Mouse (Mus musculus) kidney, adult 2 months (tissue): Measurements from ENCODE around the gene Usp6nl. TPM values are rescaled to one million over a fixed set of nuclear protein-coding genes. Genes with fewer than 3 reads are reported as not detected.

Experiments
- DNase-seq: peaks from one replicate; pipeline ENCODE4 v3.0.0; 2021
- H3K27ac ChIP-seq: fragments of 200-500 bp; 2 replicates; pipeline ENCODE4 v1.5.1; 2012; ENCODE audit warnings: low read depth, low read length, control low read depth, inconsistent platforms; ENCODE audit not compliant: insufficient read depth
- H3K27me3 ChIP-seq: fragments of 200-500 bp; replicated peaks from 2 replicates; pipeline ENCODE4 v1.6.1; 2012; ENCODE audit warnings: mild to moderate bottlenecking, moderate library complexity, low read length, inconsistent platforms; ENCODE audit not compliant: control insufficient read depth, insufficient read depth
- H3K36me3 ChIP-seq: fragments of 200-500 bp; 2 replicates; pipeline ENCODE4 v1.6.1; 2012; ENCODE audit warnings: mild to moderate bottlenecking, moderate library complexity, low read length, inconsistent platforms; ENCODE audit not compliant: control insufficient read depth, insufficient read depth
- H3K4me1 ChIP-seq: fragments of 200-500 bp; 2 replicates; pipeline ENCODE4 v1.6.1; 2011; ENCODE audit warnings: low read length; ENCODE audit not compliant: control insufficient read depth, insufficient read depth
- H3K4me3 ChIP-seq: fragments of 200-500 bp; 2 replicates; pipeline ENCODE4 v1.5.1; 2011; ENCODE audit warnings: mild to moderate bottlenecking, low read depth, low read length, control low read depth; ENCODE audit not compliant: insufficient read depth
- CTCF ChIP-seq: fragments of 200-500 bp; conservative IDR thresholded peaks from 2 replicates; pipeline ENCODE4 v1.5.1; 2011; ENCODE audit warnings: low read depth, mild to moderate bottlenecking, control low read depth, low read length, moderate library complexity, mixed read lengths; ENCODE audit not compliant: insufficient read depth, insufficient read length
- POLR2A ChIP-seq: fragments of 200-500 bp; IDR thresholded peaks from one replicate; pipeline ENCODE4 v1.6.1; 2011; ENCODE audit warnings: low read depth, low read length, control low read depth
- WGBS: fragments of 180-500 bp; shearing (Covaris S2); methylation state at CpG from one replicate; pipeline ENCODE4 v1.1.7; 2018; 5-methylcytosine and 5-hydroxymethylcytosine counted together
- polyA plus RNA-seq: library from polyadenylated mRNA; depleted of rRNA; stranded (reverse); fragments of >200 nt; gene quantifications from 2 replicates; pipeline ENCODE4 v1.2.3, GENCODE M21; 2012

Usp6nl gene
- polyA plus RNA-seq, 1 experiment = 8.9 TPM

GRCm38 (mm10) chr2:6391261-6391660 is 68.8 kb downstream of the Usp6nl start:
- TF ChIP-seq POLR2A (no peak), CTCF (no peak)
- WGBS = 68% methylated on average over 2 of the region's 3 CpGs
- peaks cover 14% of the 10 kb centered on the region; the same call in 1 of the 2 replicates for H3K4me1 ChIP-seq
- no peak for DNase-seq
- H3K27me3 ChIP-seq = no peaks in the 10 kb centered on the region
- no peaks in the 10 kb centered on the region for H3K36me3 ChIP-seq
- no peak overlapping the region for H3K27ac ChIP-seq
- no peak overlapping the region for H3K4me3 ChIP-seq

GRCm38 (mm10) chr2:6391940-6392339 is 69.5 kb downstream of the Usp6nl start:
- Histone ChIP-seq H3K4me1 (peaks cover 18% of the 10 kb centered on the region; the same call in 1 of the 2 replicates), H3K27ac (no peak overlapping the region), H3K27me3 (no peaks in the 10 kb centered on the region), H3K36me3 (no peaks in the 10 kb centered on the region), H3K4me3 (no peak overlapping the region)
- WGBS = 92% methylated on average over 6 of the region's 6 CpGs
- DNase-seq = no peak
- TF ChIP-seq POLR2A (no peak), CTCF (no peak)

GRCm38 (mm10) chr2:6395851-6396625 is 73.6 kb downstream of the Usp6nl start:
- peak overlapping the region; percentile 60 for H3K27ac ChIP-seq
- H3K4me3 ChIP-seq = no peak overlapping the region
- DNase-seq = no peak
- no peak for TF ChIP-seq POLR2A
- TF ChIP-seq CTCF = no peak
- H3K36me3 ChIP-seq = no peaks in the 10 kb centered on the region; the same call in 1 of the 2 replicates
- WGBS = 56% methylated on average over 7 of the region's 7 CpGs
- H3K4me1 ChIP-seq = peaks cover 10% of the 10 kb centered on the region; the same call in 1 of the 2 replicates
- no peaks in the 10 kb centered on the region for H3K27me3 ChIP-seq

GRCm38 (mm10) chr2:6396626-6397146 is 74.2 kb downstream of the Usp6nl start:
- no peak for TF ChIP-seq CTCF
- TF ChIP-seq POLR2A = no peak
- WGBS = 20% methylated on average over 1 of the region's 1 CpGs
- peaks cover 10% of the 10 kb centered on the region; the same call in 1 of the 2 replicates for H3K4me1 ChIP-seq
- peak; percentile 56 for DNase-seq
- H3K27me3 ChIP-seq = no peaks in the 10 kb centered on the region
- H3K27ac ChIP-seq = no peak overlapping the region
- no peaks in the 10 kb centered on the region; the same call in 1 of the 2 replicates for H3K36me3 ChIP-seq
- no peak overlapping the region for H3K4me3 ChIP-seq

- TF ChIP-seq CTCF (no peak), POLR2A (no peak)
- DNase-seq = no peak
- Histone ChIP-seq H3K4me3 (no peak overlapping the region), H3K36me3 (no peaks in the 10 kb centered on the region; the same call in 1 of the 2 replicates), H3K4me1 (peaks cover 10% of the 10 kb centered on the region; the same call in 1 of the 2 replicates), H3K27me3 (no peaks in the 10 kb centered on the region), H3K27ac (no peak overlapping the region)
- 50% methylated on average over 3 of the region's 3 CpGs for WGBS
These were observed 74.7 kb downstream of the Usp6nl start for GRCm38 (mm10) chr2:6397166-6397565.

GRCm38 (mm10) chr2:6398826-6399225 is 76.4 kb downstream of the Usp6nl start:
- Histone ChIP-seq H3K36me3 (no peaks in the 10 kb centered on the region; the same call in 1 of the 2 replicates), H3K4me1 (peaks cover 10% of the 10 kb centered on the region; the same call in 1 of the 2 replicates), H3K27ac (no peak overlapping the region), H3K4me3 (no peak overlapping the region), H3K27me3 (no peaks in the 10 kb centered on the region)
- TF ChIP-seq POLR2A (no peak), CTCF (no peak)
- WGBS = 73% methylated on average over 6 of the region's 6 CpGs
- DNase-seq = no peak

GRCm38 (mm10) chr2:6401039-6401438 is 78.6 kb downstream of the Usp6nl start:
- H3K4me1 ChIP-seq = peaks cover 6% of the 10 kb centered on the region; the same call in 1 of the 2 replicates
- no peak for DNase-seq
- WGBS = 83% methylated on average over 10 of the region's 10 CpGs
- H3K36me3 ChIP-seq = no peaks in the 10 kb centered on the region; the same call in 1 of the 2 replicates
- TF ChIP-seq POLR2A = no peak
- H3K27me3 ChIP-seq = no peaks in the 10 kb centered on the region
- H3K27ac ChIP-seq = no peak overlapping the region
- no peak overlapping the region for H3K4me3 ChIP-seq
